Mouse (Mus musculus): ENCODE measurements around the gene Mmp14.

- TF ChIP-seq CTCF (IDR thresholded peaks at IDR 0.05) (peak; percentile 35), EP300 (IDR thresholded peaks at IDR 0.05; ENCODE audit: insufficient read depth, low read depth, low read length) (no peak), POLR2A (IDR thresholded peaks at IDR 0.05; ENCODE audit: insufficient read depth, low read depth, low read length) (no peak)
Observed at GRCm38 (mm10) chr14:54432078-54432836, 845 bp downstream of the Mmp14 start.

Measured in heart, adult 2 months (tissue).